Mouse (Mus musculus) spleen, postnatal 36 days (tissue): ENCODE measurements around the gene Cadps2.

Experiments
- DNase-seq, 2 experiments: peaks; one replicate each; pipeline ENCODE4 v3.0.0; 2022; ENCODE audit warnings: low spot score in 2 of 2, mixed read lengths in 1 of 2

Cadps2 gene

GRCm38 (mm10) chr6:23567651-23568050 is 271.6 kb downstream of the Cadps2 start:
- no peak for DNase-seq

- no peak for DNase-seq
Observed at GRCm38 (mm10) chr6:23549874-23550273, 289.3 kb downstream of the Cadps2 start.

- no peak for DNase-seq
Observed at GRCm38 (mm10) chr6:23523710-23524109, 315.5 kb downstream of the Cadps2 start.

GRCm38 (mm10) chr6:23522556-23522955 is 316.7 kb downstream of the Cadps2 start:
- no peak for DNase-seq

GRCm38 (mm10) chr6:23498611-23499010 is 340.6 kb downstream of the Cadps2 start:
- DNase-seq = no peak

- no peak for DNase-seq
Observed at GRCm38 (mm10) chr6:23491804-23492203, 347.4 kb downstream of the Cadps2 start.

- DNase-seq = no peak
Observed at GRCm38 (mm10) chr6:23490431-23490830, 348.8 kb downstream of the Cadps2 start.

- no peak for DNase-seq
Observed at GRCm38 (mm10) chr6:23489046-23489445, 350.2 kb downstream of the Cadps2 start.

GRCm38 (mm10) chr6:23472686-23473085 is 366.5 kb downstream of the Cadps2 start:
- no peak for DNase-seq

GRCm38 (mm10) chr6:23471830-23472229 is 367.4 kb downstream of the Cadps2 start:
- DNase-seq = no peak

GRCm38 (mm10) chr6:23467885-23468284 is 371.3 kb downstream of the Cadps2 start:
- no peak for DNase-seq

- no peak for DNase-seq
Observed at GRCm38 (mm10) chr6:23462600-23463280, 376.5 kb downstream of the Cadps2 start.

GRCm38 (mm10) chr6:23457748-23458147 is 381.5 kb downstream of the Cadps2 start:
- DNase-seq = no peak

GRCm38 (mm10) chr6:23453907-23454306 is 385.3 kb downstream of the Cadps2 start:
- DNase-seq = no peak

- DNase-seq = no peak
Observed at GRCm38 (mm10) chr6:23439897-23440296, 399.3 kb downstream of the Cadps2 start.

- no peak for DNase-seq
Observed at GRCm38 (mm10) chr6:23410256-23411049, 428.8 kb downstream of the Cadps2 start.

- DNase-seq = no peak
Observed at GRCm38 (mm10) chr6:23394131-23394530, 445.1 kb downstream of the Cadps2 start.

- DNase-seq = no peak
Observed at GRCm38 (mm10) chr6:23392711-23393110, 446.5 kb downstream of the Cadps2 start.

- no peak for DNase-seq
Observed at GRCm38 (mm10) chr6:23386711-23387110, 452.5 kb downstream of the Cadps2 start.

GRCm38 (mm10) chr6:23383004-23383347 is 456.2 kb downstream of the Cadps2 start:
- DNase-seq = no peak

- DNase-seq = no peak
Observed at GRCm38 (mm10) chr6:23382283-23383003, 456.8 kb downstream of the Cadps2 start.

- DNase-seq = no peak
Observed at GRCm38 (mm10) chr6:23376327-23376726, 462.9 kb downstream of the Cadps2 start.
